Mouse (Mus musculus) right cerebral cortex, postnatal 10 days (tissue): ENCODE measurements around the gene Gm45233.

ENCODE experiments used
- DNase-seq, 2 experiments: peaks; one replicate each; pipeline ENCODE4 v3.0.0; 2021; ENCODE audit warnings: low spot score in 2 of 2

Gm45233 gene

GRCm38 (mm10) chr7:43495343-43496021, 51.6 kb downstream of the Gm45233 start:
- DNase-seq, result peak; percentile 69 to 79

- DNase-seq, result no peak
Observed at GRCm38 (mm10) chr7:43511707-43512478, 68.0 kb downstream of the Gm45233 start.

GRCm38 (mm10) chr7:43512519-43512918, 68.6 kb downstream of the Gm45233 start:
- no peak for DNase-seq
